Mouse (Mus musculus) adrenal gland, adult 8-10 months (tissue): Measurements from ENCODE around the gene Ripor2. TPM values are rescaled to one million over a fixed set of nuclear protein-coding genes. Genes with fewer than 3 reads are reported as not detected.

ENCODE experiments used
- DNase-seq: peaks from one replicate; pipeline ENCODE4 v3.0.0; 2022
- total RNA-seq, 4 experiments: library from RNA; stranded (reverse); gene quantifications; 2 replicates each; pipeline ENCODE4 v1.2.4; 2022

Ripor2 gene
- total RNA-seq, 4 experiments from 2014 or later = 4.1 to 7.3 (median 5.4) TPM

GRCm38 (mm10) chr13:24584841-24585240 lies 2.9 kb downstream of the Ripor2 start:
- DNase-seq = no peak

GRCm38 (mm10) chr13:24585369-24585768 lies 3.4 kb downstream of the Ripor2 start:
- no peak for DNase-seq

DNA sequence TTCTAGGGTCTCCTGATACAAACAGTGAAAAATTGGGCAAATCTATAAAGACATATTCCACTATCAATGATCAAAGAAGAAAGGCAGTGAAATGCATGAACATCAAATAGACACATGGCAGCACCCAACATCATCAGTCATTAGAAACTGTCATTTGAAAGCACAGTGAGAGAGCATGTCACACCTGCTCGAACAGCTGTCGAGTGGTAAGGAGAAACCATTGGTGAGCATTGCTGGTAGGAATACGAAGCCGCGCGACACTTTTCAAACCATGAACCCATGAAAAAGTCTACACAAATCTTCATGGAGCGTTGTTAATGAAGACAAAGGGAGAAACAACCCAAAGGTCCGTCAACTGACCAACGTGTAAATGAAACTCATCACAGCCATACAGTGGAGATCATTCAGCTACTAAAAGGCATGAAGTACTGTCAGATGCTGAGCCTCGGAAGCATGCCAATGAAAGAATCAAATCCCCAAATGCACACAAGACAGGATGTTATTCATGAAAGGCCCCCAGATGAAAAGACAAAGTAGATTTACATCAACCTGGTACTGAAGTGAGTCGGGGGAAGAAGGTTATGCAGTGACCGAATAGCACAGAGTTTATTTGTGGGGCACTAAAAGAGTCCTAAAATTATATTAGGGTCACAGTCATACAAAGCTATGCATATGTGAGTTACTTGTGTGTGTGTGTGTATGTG lies 5.4 kb downstream of the Ripor2 start:
- no peak for DNase-seq

DNA sequence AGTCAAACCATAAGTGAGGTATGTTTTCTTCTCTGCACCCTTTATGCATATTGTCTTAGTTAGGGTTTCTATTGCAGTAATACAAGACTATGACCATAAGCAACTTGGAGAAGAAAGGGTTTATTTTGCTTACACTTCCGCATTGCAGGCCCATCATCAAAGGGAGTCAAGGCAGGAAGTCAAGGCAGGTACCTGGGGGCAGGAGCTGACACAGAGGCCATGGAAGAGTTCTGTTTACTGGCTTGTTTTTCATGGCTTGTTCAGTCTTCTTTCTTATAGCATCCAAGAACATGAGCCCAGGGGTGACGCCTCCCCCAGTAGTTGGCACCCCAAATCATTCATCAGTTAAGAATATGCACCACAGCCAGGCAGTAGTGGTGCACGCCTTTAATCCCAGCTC lies 6.6 kb downstream of the Ripor2 start:
- DNase-seq = no peak

- DNase-seq = no peak
Measured at GRCm38 (mm10) chr13:24591737-24592136, 9.7 kb downstream of the Ripor2 start.

DNA sequence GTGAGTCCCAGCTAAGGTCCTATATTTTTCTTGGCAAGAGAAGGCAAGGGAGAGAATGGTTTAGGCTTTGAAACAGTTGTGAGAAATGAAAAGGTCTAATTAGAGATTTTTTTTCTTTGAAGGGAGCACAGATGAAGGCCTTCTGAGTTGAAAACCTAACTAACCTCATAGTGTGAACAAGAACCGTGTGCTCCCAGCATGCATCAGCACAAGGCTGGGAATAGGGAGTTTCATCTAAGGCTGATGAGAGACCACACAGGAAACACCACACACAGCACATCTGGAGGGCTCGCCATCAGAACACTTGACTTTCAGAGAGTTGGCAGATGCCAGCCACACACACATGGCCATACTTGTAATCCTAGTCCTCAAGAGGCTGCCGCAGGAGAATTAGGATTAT lies 12.3 kb downstream of the Ripor2 start:
- no peak for DNase-seq

- DNase-seq = no peak
Measured at GRCm38 (mm10) chr13:24599631-24600041, 17.6 kb downstream of the Ripor2 start.

GRCm38 (mm10) chr13:24602978-24603377 lies 21.0 kb downstream of the Ripor2 start:
- DNase-seq = peak; percentile 24

GRCm38 (mm10) chr13:24603591-24604009 lies 21.6 kb downstream of the Ripor2 start:
- DNase-seq = no peak

DNA sequence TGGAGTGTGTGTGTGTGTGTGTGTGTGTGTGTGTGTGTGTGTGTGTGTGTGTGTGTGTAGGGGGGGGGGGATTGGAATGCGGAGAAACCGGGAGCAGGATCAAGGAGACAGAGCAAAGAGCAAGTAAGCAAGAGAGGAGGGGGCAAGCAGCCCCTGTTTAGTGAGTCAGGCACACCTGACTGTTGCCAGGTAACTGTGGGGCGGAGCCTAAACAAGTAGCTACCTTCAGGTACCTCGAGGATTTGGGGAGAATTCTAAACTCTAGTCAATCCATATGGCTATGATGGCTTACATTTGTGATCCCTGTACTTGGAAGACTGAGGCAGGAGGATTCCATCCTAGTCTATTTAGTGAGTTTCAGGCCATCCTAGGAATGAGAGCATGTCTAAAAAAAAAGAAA lies 22.1 kb downstream of the Ripor2 start:
- no peak for DNase-seq

DNA sequence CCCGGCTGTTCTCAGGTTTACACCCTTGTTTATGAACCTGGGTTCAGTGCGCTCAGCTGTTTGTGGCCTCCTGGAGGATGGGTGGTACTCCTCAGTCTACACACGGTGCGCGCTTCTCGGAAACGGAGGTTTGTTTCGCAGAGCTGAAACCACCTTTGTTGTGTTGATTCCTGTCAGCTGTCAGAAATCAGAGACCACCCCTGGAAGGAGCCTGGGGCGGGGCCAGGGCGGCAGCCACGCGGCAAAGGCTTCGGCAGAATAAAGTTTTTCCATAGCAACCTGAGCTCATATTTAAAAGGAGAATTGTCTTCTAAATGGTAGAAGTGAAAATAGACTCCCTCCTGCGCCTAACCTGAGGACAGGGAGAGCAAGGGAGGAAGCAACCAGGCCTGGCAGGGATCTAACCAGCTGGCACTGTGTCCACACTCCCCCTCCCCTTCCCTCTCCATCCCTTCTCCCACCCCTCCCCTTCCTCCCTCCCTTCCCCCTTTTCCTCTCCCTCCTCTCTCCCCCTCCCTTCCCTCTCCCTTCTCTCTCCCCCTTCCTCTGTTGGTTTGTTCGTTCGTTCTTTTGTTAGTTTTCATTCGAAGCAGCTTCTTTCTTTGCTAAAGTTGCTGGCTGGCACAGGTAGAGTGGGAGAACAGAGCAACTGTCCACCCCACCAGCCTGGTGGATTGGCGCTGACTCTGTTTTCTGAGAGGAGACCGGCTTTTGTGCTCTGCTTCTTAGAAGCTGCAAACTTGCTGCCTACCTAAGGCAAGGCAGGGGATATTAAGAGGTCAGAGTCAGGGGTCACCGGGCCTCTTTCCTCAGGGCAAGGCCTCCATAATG lies 23.0 kb downstream of the Ripor2 start:
- DNase-seq = no peak

- no peak for DNase-seq
Measured at GRCm38 (mm10) chr13:24605755-24606154, 23.8 kb downstream of the Ripor2 start.

DNA sequence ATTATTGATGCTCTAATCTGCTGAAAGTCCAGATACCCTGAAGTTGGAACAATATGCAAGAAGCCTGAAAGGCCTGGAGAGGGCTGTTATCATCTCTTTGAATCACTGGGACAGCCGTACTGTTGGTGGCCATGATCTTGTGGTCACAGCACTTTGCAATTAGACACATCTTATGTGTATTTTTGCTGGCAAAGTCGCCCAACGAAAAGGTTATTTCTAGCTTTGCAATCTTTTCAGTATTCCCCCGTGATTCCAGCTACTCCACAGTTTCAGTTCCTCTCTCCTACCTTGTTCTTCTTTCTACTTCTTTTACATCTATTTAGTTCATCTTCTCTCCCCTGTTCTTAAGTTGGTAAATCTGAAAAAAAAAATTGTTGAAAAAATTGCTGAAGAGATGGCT lies 26.0 kb downstream of the Ripor2 start:
- no peak for DNase-seq

- no peak for DNase-seq
Measured at GRCm38 (mm10) chr13:24608709-24609108, 26.7 kb downstream of the Ripor2 start.

DNA sequence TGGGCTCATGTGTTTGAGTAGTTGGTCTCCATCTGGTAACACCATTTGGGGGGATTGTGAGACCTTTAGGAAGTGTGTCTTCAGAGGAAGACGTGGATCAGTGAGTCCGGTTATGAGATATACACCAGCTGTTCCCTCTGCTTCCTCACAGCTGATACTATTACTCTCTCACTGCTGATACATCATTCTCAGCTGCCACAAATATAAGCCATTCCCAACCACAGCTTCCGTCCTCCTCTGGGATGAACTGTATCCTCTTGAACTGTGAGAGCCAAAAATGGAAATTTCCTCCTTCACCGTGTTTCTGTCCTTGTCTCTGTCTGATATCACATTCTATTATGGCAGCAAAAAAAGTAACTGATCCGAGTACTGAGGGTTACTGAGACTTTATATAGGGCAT lies 28.9 kb downstream of the Ripor2 start:
- DNase-seq = no peak

DNA sequence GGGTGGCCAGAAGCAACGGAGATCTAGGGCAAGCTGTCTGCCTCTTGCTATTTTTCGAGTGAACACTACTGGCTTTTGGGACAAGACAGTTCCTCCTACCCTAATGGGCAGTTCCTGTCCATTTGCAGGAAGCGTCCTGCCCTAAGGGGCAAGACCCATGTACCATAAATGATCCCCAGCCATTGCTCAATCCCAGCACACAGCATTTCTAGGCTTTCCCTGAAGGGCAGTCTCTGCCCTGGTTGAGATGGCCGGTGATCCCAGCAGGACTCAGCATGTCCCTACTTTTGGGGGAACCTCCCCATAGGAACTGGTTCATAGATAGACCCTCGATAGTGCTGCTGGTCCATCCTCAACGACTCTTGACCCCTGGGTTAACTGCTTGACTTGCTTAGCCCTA lies 31.0 kb downstream of the Ripor2 start:
- DNase-seq = no peak

GRCm38 (mm10) chr13:24613433-24613832 lies 31.4 kb downstream of the Ripor2 start:
- no peak for DNase-seq

DNA sequence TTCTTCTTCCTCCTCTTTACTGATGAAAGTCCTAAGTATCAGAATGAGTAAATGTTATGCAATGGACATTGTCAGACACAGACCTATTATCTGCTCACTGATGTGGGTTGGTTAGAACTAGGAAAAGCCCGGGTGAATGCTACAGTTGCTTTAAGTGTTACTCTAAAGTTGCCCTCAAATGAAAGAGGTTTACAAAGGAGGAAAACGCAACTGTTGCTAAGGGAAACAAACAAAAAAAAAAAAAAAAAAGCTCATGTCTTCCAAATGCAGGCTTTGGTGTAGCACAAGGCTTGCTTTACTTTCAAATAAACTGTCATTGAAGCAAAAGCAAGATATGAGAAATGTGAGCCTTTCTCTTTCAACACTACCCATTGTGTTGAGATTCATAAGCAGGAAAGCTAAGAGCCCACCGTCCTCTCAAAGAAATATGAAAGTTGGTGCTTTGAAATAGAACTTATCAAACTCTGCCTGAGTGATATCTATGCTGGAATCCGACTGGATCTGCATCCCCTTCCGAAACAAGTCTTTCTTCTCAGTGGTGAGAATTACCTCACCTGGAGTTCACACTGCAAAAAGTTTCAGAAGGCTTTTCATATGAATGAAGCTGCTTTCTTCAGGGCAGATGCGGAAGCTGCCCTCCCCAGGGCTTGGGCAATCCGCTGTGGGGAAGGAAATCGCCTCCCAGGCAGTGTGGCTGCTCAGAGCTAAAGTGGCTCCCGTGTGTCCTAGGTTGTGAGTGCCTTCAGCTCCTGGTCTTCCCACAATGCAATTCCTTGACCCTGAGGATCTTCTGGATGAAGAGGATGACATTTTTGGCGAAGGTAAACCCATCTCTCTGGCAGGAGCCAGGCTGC lies 32.2 kb downstream of the Ripor2 start:
- no peak for DNase-seq

DNA sequence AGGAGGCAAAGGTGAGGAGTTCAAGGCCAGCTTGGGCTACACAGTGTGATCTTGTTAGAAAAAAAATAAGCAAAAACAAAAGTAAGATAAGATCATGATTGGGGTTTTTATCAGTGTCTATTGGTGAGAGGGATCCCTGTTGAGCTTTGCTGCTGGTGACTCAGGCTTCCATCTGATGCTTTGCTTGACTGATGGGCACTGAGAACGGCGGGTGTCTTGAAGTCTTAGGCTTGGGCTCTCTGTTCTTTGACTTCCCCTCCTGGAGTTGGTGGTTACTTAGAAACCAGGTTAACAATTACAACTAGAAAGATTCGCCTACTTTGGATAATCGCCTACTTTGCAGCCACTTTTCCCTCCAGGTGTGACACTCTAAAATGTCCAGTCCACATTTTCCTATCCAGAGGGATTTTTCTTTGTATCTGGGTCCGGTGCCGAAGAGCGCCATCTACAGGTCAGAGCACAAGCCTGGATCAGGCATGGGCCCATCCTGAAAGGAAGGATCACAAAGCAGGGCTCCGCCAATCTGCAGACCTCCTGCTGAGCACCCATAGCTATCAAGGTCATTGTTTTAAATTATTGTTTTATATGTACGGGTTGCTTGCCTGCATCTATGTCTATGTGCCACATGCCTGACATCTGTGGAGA lies 34.1 kb downstream of the Ripor2 start:
- DNase-seq = no peak

GRCm38 (mm10) chr13:24616645-24617044 lies 34.7 kb downstream of the Ripor2 start:
- DNase-seq = no peak

DNA sequence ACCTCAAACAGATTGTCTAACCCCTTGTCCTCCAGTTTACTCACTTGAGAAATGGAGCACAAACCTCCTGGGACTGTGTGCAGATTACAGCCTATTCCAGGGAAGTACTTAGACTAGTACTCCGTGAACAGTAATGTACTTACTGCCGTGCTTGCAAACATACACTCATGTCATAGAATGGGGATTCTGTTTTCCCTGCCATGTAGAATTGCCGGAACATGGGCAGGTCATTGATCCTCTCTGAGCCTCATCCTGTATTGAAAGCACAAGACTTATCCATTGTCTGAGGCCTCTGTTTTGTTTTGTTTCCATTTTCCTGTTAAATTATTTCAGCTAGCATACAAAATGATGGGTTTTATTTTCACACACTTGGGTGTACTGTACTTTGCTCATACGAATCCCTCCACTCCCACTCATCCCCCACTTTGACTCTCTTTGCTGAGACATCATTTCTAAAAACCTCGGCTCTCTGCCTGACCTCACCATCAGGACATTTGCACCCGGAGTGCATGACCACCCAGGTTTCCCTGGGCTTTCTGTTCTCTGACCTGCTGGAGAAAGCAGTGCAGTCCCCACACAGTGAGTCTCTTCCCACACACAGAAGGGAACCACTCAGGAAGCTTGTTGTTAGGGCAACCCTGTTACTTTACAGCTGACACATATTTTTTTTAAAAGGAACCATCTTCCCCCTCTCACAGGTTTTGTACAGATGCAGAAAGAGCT lies 35.2 kb downstream of the Ripor2 start:
- no peak for DNase-seq

- DNase-seq = no peak
Measured at GRCm38 (mm10) chr13:24617799-24618130, 35.8 kb downstream of the Ripor2 start.
